Mouse (Mus musculus): ENCODE measurements at regions not wholly inside any gene's neighbourhood (a gene's known extent, or its start where the extent isn't known, plus 50 kb on each side); places are given as distances from the start of the nearest gene placed in this dataset.
"Not testable (repeated sequence)": the region's sequence is repeated elsewhere in the genome, so short reads cannot be mapped to it uniquely, and the experiment has no call there.

DNA sequence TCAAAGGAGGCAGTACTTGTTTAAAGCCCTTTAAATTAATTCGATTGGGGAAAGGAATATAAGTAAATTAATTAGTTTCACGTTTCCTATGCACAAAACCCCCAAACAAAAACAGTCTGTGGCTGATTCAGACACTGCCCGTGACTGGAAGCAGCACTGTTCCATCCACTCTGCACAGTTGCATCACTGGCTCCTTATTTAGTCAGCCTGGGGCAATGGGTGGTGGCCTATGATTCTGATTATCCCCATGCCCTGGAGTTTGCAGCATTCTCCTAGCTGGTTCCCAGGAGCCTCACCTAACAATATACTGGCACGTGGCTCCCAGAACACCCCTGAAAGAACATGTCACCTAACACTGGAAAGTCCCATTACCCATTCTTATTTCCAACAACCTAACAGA, 99.6 kb upstream of the Fam78b start:
- no peak for DNase-seq

DNA sequence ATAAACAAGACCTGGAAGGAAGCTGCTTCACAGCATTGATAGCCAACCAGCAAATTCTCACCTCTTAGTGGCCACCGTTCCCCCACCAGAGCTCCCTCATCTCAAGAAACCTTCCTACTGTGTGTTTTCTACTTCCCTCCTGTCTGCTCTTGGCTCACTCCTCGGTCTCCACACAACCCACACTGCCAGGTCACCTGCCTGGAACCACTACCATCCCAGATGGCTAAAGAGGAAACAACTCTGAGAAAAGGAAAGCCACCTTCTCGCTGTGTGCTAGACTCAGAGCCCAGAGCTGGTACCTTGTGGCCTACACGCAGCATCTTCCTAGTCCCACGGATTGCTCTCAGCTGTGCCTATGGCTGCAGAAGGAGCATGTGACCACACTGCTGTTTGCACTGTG, 97.8 kb upstream of the Fam78b start:
- DNase-seq: no peak

- no peak for DNase-seq
These were observed 92.9 kb upstream of the Fam78b start for GRCm38 (mm10) chr1:166908231-166908805.

GRCm38 (mm10) chr1:166912195-166912594, 89.0 kb upstream of the Fam78b start:
- DNase-seq: not testable (repeated sequence)

- DNase-seq: no peak
These were observed 78.1 kb upstream of the Fam78b start for GRCm38 (mm10) chr1:166922911-166923712.

- no peak for DNase-seq
These were observed 77.6 kb upstream of the Fam78b start for GRCm38 (mm10) chr1:166923713-166923975.

DNA sequence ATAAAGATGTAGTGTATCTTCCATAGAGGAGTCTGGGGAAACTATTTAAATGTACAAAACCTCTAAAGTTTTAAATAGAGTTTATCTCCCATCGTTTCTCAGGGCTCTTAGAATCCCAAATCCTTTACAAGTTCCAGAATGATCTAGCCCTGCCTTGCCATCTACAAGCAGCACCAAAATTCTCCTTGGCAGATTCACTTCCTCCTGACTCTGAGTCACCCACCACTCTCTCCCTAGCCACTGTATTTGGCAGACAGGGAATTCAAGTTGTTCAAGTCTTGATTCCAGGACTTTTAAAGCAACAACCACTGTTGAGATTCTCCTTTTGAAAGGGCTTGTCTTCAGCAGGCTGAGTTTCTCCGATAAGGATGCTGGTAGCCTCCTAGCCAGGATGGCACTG, 77.1 kb upstream of the Fam78b start:
- no peak for DNase-seq

DNA sequence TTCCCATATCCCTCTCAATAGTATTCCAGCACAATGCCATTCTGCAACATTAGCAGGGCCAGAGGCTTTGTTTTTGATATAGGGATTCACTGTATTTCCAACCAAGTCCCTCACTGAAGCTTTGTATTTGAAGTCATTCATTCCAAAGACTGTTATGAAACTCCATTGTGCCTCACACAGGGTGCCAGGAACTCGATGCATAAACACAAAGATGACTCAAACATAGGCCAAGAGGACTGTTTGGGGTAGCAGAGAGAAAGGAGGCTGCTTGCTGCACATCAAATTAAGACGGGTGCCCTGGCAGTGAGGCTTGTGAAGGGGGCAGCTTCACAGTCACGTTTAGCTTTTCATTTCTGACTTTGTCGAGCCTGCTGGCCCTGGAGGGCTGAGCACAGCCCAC, 75.1 kb upstream of the Fam78b start:
- DNase-seq: no peak

- not testable (repeated sequence) for DNase-seq
These were observed 61.5 kb upstream of the Fam78b start for GRCm38 (mm10) chr1:166939744-166940143.

DNA sequence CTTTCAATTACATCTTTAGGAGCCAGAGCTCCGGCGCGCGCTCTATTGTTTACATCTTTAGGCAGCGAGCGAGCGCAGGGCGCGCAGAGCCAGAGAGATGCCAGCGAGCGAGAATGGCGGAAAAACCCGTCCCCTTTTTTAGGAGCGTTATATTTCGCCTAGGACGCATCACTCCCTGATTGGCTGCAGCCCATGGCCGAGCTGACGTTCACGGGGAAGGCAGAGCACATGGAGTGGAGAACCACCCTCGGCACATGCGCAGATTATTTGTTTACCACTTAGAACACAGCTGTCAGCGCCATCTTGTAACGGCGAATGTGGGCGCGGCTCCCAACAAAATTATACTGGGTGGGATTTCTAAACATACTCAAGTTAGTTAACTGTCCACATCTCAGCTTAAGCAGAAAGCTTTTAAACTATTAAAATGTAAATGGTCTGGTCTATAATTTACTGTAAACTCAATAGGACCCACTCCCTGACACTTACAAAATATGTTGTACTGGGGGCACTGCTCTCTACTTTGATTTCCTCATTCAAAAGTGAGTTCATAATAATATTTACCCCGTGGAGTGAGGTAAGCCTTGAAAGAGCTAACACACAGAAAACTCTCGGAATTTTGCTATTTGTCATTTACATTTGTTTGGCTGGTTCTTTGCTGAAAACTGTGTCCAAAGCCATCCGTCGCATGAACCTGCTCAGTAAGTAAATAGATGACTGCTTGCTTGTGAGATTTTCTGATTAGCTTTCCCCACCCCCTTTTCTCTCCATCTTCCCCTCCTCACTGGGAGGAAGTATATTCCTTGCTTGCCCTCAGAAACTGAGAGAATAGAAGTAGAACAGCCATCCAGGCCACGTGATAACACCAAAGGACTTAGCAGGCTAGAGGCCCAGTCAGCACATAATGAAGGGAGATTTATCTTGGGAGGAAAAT, 60.8 kb upstream of the Fam78b start:
- not testable (repeated sequence) for DNase-seq

- no peak for DNase-seq
These were observed 59.0 kb upstream of the Fam78b start for GRCm38 (mm10) chr1:166942201-166942600.

- DNase-seq: no peak
These were observed 56.7 kb upstream of the Fam78b start for GRCm38 (mm10) chr1:166944540-166944939.

DNA sequence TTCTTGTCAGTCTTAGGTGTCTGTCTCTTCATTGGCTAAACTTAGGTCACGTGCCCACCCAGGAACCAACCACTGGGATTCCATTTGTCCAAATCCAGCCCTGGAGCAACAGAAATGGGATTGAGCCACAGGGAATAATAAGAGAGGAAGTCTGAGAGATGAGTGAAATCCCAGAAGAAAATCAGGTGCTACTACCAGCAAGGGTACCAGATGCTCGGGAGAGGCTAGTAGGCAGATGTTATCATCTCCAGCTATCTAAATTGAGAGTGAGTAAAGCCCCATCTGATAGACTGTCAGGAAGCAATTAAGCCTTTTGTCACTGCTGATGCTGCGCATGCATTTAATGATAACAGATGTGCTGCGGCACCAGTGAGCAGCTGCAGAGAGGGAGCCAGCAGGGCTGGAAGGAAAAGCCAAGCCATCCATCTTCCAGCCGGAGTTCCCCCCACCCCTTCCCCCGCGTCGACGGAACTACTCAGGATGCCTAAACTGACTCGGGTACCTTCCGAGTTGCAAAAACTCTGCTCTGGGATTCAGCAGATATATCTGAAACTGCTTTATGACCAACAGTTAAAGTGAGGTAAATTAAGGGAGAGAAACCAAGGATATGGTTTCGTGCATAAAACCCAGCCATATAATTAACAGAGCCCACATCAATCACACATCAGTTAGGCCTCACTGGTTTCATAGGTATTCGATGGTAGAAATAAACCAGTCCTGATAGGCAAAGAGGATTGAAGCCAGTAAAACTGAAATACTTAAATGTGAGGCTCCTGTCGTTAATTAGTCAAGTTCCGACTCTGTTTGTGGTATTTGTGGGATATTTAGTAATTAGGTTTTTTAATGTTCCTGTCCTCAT, 53.1 kb upstream of the Fam78b start:
- no peak for DNase-seq

Data from thymus, postnatal 25 days (tissue).